Mouse (Mus musculus) cerebellum, adult 18-20 months (tissue): ENCODE measurements around the gene Cdh13.

ENCODE experiments used
- DNase-seq, 2 experiments: peaks; one replicate each; pipeline ENCODE4 v3.0.0; 2021

The Cdh13 gene

DNA sequence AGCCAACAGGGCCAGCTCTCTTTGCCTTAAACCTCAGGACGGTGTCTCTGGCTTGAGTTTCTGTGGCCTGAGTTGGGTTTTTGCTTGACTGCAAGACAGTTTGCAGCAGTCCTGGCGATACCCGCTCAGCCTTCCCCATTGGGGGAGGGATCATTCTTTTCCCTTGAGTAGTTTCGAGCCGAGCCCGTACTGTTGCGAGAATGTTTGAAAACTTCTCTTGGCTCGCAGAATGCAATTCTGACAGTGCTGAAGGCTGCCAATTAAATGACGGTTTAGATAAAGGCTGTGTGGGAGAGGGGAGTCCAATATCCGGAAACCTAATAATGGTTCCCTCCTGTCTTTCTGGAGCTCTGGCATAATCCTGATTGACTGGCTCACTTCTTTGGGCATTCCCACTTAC, 23.4 kb downstream of the Cdh13 start:
- DNase-seq: no peak

- DNase-seq: no peak
Observed at GRCm38 (mm10) chr8:118309106-118309505, 25.6 kb downstream of the Cdh13 start.

DNA sequence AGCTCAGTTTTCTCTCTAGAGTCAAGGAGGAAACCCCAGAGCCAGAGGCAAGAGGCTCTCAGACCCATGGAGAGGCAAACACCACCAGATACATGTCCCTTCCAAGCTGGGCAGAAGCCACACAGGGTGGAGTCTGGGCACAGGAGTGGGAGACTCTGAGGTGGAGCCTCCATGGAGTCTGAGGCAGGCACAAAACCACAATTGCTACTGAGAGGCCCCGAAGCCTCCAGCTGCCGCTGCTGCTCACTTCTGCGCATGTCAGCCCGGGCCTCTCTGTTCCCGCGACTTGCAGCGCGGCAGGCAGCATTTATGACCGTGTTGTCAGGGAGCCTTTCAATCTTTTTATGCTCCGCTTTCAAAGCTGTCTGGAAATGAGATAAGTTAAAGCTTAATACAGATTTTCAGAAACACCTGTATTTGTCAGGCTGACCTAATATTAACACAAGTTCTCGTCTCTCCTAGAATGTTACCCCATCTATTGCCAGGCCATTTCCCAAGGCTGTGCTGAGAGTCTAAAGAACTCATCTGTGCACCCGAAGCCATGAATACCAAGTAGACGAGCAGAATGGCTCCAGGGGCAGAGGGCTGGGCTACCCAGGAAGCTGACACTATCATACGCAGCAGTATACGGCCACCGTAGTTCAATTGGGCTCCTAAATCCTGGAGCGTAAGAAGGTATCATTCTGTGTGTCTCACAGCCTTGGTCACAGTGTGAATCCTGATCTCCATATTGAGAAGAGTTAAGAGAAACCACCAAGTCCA, 30.1 kb downstream of the Cdh13 start:
- DNase-seq: no peak

GRCm38 (mm10) chr8:118314188-118314563, 30.6 kb downstream of the Cdh13 start:
- no peak for DNase-seq

GRCm38 (mm10) chr8:118314932-118315331, 31.4 kb downstream of the Cdh13 start:
- DNase-seq: no peak

- DNase-seq: no peak
Observed at GRCm38 (mm10) chr8:118316440-118316839, 32.9 kb downstream of the Cdh13 start.

GRCm38 (mm10) chr8:118320566-118320965, 37.0 kb downstream of the Cdh13 start:
- no peak for DNase-seq

- no peak for DNase-seq
Observed at GRCm38 (mm10) chr8:118323421-118323820, 39.9 kb downstream of the Cdh13 start.

GRCm38 (mm10) chr8:118334933-118335332, 51.4 kb downstream of the Cdh13 start:
- DNase-seq: no peak

DNA sequence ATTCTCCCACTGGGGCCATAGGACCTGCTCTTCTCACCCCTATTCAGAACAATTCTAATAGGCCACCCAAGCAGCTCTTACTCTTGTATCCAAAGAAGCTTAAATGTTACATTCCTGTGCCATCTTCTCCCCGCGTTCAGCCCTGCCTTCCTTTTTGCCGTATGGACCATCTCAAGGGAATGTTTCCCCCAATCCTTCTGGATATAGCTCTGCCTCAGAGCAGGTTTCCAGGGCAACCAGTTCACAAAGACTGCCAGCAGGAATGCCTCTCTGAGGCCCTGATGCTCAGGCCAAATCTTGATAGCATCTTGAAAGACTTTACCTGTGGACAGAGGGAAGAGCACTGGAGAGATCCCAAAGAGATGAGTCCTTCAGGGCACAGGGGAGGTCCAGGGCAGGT, 56.2 kb downstream of the Cdh13 start:
- DNase-seq: no peak

- DNase-seq: peak; percentile 4 to 5
Observed at GRCm38 (mm10) chr8:118343267-118343666, 59.7 kb downstream of the Cdh13 start.

DNA sequence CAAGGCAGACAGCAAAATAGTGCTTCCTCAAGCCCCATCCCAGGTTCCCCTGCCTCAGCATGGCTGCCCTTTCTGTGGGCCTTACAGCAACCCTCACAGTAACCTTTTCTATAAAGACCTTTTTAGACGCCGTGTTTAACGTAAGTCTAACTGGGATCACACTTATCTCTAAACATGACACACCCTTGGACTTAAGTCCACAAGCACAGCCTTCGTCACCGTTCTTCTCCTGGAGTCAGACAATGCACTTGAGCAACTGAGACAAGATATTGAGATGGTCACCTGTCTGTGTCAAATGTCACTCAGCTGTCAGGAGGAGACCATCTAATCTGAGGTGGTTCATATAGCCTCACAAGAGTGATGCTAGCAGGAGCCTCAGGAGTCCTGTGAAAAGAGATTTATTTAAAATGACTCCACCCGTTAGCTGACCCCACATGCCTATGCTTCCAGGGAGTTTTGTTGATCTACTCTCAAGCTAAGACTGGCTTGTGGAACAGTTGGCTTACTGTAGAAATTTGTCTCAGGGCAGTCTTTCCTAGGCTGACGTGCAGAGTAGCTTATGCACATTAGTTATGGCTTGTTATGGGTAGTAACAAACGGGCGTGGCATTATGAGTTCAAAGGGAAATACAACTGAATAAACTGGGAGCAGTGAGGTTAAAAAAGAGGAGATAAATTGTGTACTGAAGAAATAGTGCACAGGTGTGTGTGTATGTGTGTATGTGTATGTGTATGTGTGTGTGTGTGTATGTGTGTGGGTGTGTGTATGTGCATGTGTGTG, 65.4 kb downstream of the Cdh13 start:
- no peak for DNase-seq

DNA sequence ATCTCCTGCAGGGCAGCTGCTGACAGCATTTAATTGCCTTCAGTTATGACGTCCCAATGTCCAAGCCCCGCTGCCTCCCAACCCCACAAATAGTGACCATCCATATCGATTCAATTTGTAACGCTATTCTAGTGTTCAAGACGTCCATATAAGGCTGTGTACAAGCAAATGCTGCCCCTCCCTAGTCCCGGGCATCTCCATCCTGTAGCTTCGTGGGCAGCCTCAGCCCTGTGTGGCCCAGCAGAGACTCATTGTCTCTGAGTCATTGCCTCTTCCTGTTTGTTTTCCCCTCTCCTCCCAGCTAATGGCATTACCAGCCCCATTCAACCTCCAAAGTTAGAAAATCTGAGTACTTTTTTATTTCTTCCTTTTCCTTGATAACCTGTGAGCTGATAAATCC, 66.6 kb downstream of the Cdh13 start:
- DNase-seq: no peak

DNA sequence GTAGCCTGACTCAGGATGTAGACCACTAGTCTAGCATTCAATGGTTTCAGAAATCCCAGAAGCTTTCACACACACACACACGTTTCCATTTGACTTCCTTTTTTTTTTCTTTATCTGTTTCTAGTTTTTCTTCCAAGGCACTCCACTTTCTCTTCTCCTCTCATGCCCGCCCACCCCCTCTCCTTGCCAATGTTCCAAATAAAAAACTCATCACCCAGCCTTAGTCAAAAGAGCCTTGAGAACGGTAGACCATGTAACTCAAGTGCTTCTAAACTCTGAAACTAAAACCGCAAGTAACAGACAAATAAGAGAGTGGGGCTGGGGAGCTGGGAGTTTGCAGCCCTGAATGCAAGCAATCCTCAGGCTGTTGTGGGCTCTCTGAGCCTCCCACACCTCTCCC, 69.5 kb downstream of the Cdh13 start:
- no peak for DNase-seq

- DNase-seq: no peak
Observed at GRCm38 (mm10) chr8:118357067-118357466, 73.5 kb downstream of the Cdh13 start.

- no peak for DNase-seq
Observed at GRCm38 (mm10) chr8:118357596-118357995, 74.1 kb downstream of the Cdh13 start.

DNA sequence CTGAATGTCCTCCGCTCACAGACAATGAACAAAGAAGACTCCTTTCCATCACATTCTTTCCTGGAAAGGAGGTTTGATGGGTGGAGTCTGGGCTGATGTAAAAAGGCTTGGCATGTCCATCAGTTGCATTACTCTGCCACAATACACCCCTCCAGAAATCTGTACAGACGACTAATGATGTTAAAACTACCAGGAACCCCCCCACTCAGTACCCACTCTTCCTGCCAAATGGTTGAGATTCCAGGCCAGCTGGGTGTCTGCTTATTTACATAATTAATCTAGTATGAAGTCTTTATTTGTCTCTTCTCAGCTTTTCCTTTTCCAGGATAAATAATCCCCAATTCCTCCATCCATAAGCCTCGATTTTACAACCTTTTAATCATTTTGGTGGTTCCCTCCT, 80.2 kb downstream of the Cdh13 start:
- no peak for DNase-seq

DNA sequence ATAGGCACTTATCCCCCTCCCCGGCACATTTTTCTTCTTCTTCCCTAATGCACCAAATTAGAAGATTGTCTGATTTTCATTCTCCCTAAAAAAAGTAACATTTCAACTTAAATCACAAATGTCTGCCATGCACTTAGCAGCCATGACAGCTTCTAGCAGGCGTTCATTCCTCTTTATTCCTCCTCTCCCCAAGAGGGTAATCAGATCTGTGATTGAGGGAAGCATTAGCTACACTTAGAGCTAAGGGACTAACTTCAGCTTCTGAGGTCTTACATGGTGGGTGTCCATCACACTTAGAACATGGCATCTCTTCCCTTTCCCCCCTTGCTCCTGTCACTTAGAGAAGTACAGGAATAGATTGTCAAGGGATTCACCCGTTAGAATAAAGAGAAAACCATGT, 89.6 kb downstream of the Cdh13 start:
- no peak for DNase-seq

- no peak for DNase-seq
Observed at GRCm38 (mm10) chr8:118374738-118375137, 91.2 kb downstream of the Cdh13 start.

DNA sequence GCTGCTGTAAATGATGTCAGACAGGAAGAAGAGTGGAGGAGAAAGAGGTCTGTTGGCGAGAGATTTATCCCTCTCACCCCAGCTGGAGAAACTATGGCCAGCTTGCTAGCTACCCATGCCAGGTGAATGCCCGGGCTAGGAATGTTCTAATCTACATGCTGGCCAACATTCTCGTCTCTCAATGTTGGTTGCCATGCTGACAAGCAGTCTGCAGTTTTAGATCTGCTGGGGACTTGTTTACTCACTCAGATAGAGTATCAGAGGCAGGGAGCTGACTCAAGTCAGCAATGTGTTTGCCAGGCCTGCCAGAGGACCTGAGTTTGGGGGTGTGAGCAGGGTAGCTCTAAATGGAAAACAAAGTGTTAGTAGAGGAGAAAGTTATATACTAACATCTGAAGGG, 93.3 kb downstream of the Cdh13 start:
- no peak for DNase-seq

DNA sequence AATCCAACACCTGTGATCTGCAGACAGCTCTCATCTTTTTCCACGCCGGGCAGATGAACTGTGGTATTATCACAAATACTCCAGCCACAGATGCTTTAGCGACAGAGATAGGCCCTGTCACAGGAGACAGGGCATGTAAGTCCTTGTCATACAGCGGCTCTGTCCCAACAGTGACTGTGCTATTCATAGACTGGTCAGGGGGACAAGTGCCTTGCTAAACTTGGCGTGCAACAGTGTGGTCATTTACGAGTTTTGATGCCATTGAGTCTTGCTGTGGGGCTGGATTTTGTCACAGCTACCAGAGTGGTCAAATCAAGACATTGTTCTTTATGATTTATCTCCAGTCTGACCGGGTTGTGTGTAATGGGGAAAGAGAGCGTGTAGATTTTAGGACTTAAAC, 95.5 kb downstream of the Cdh13 start:
- DNase-seq: no peak

GRCm38 (mm10) chr8:118379657-118380056, 96.1 kb downstream of the Cdh13 start:
- no peak for DNase-seq

- no peak for DNase-seq
Observed at GRCm38 (mm10) chr8:118380058-118380457, 96.5 kb downstream of the Cdh13 start.

GRCm38 (mm10) chr8:118380782-118381181, 97.2 kb downstream of the Cdh13 start:
- no peak for DNase-seq

DNA sequence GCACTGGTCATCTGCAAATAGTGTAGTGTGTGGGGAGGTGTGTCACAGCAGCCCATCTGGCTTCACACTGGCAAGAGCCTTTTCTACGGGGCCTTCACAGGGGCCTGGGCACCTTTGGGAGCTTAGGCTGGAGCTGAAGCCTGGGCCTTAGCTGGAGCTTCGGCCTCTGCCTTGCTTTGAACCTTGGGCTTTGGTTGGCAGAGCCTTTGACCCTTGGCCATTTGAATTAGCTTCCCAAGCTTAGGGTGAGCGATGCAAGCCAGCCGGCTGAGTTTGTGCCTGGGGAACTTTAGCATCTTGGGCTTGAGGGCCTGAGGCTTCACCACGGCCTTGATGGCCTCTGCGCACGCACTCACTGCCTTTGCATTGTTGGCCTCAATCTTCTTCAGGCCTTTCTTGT, 98.1 kb downstream of the Cdh13 start:
- DNase-seq: no peak
